Mouse (Mus musculus): ENCODE data around the gene Stard10.

GRCm38 (mm10) chr7:101363914-101364313 lies 47.0 kb downstream of the Stard10 start:
- TF ChIP-seq CTCF (IDR thresholded peaks at IDR 0.05; ENCODE audit: insufficient read depth, low read depth, low read length): no peak
- TF ChIP-seq POLR2A (IDR thresholded peaks at IDR 0.05; ENCODE audit: insufficient read depth, low read depth, low read length): no peak

All from olfactory bulb, adult 2 months (tissue).